Mouse (Mus musculus) cortical plate, adult 2 months (tissue): ENCODE results near the gene Dedd2.

ENCODE experiments used
- CTCF ChIP-seq: fragments of 200-500 bp; IDR thresholded peaks from 2 replicates; pipeline ENCODE4 v1.5.1; 2011; ENCODE audit warnings: mild to moderate bottlenecking, control low read depth, low read length; ENCODE audit not compliant: insufficient read depth; ENCODE audit errors: extremely low read depth
- POLR2A ChIP-seq: fragments of 200-500 bp; IDR thresholded peaks from 2 replicates; pipeline ENCODE4 v1.6.1; 2011; ENCODE audit warnings: mild to moderate bottlenecking, low read length, control low read depth; ENCODE audit not compliant: insufficient read depth; ENCODE audit errors: extremely low read depth

DNA sequence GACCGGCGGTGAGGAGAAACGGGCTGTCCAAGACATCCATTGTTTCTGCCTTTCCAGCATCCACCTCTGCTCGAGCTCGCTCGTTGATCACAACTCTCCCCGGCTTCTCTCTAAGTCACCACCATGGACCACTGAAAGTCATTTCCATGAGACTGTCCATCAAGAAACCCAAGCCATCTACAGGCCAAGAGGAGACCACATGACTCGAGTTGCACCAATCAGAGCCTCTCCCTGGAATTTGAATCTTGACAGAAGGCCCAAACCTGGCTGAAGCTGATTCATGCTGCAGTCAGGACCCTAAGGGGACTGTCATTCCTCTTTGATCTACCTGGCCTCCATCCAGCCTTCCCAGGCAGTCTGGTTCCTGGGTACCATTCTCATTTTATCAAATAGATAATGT lies 28.3 kb downstream of the Dedd2 start:
- TF ChIP-seq CTCF (no peak), POLR2A (no peak)
